Mouse (Mus musculus): ENCODE results near the gene Serpind1. TPM values are rescaled to one million over a fixed set of nuclear protein-coding genes. Genes with fewer than 3 reads are reported as not detected.
A peak's percentile ranks its signal among the peaks of the same experiment; 100 is the strongest.

Serpind1 gene
- polyA plus RNA-seq (2015; fragmentation: Nextera tagmentation; extraction: Ambion mirVana): 0.41 and 0.96 TPM in 2 replicates

DNA sequence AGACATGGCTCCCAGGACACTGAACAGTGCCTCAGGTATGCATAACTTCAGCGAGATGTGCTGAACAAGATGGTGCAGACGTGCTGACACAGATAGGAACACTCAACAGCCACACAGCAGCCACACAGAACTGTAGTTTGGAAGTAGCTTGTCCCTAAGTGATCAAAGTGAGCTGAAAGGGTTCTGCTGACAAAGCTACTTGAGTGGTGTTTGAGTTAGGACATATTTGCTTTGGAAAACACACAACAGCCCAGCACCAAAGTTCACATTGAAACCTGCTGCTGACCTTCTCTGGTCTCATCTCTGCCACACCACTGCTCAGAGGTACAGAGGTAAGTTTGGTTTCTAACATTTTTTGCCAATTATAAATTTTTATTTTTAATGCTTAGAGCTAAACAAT lies at the start of gene Serpind1:
TSS of gene Serpind1 (plus strand) at position 256 of the 400 bp plus-strand sequence.
- no peak for TF ChIP-seq EP300 (optimal IDR thresholded peaks at IDR 0.05)
- no peak for TF ChIP-seq CTCF (IDR thresholded peaks at IDR 0.05; ENCODE audit: low read depth)
- Histone ChIP-seq H3K9me3 (ENCODE audit: control insufficient read depth, low read length) (no peaks in the 10 kb centered on the region), H3K4me1 (replicated peaks; ENCODE audit: control insufficient read depth, insufficient read depth) (no peaks in the 10 kb centered on the region), H3K4me2 (replicated peaks; ENCODE audit: low read depth) (no peak within 1 kb of the TSS), H3K27me3 (ENCODE audit: control insufficient read depth, insufficient read depth, low read length) (no peaks in the 10 kb centered on the region), H3K36me3 (ENCODE audit: control insufficient read depth, insufficient read depth, low read length) (no peaks in the 10 kb centered on the region), H3K27ac (replicated peaks) (no peak within 1 kb of the TSS), H3K9ac (ENCODE audit: low read length) (no peak within 1 kb of the TSS), H3K4me3 (ENCODE audit: low read depth, low read length) (no peak within 1 kb of the TSS)
- ATAC-seq (ENCODE audit: low FRiP score, low TSS enrichment): no peak
- no peak for DNase-seq (ENCODE audit: low spot score)
- 54% methylated on average over 2 of the region's 2 CpGs for WGBS

DNA sequence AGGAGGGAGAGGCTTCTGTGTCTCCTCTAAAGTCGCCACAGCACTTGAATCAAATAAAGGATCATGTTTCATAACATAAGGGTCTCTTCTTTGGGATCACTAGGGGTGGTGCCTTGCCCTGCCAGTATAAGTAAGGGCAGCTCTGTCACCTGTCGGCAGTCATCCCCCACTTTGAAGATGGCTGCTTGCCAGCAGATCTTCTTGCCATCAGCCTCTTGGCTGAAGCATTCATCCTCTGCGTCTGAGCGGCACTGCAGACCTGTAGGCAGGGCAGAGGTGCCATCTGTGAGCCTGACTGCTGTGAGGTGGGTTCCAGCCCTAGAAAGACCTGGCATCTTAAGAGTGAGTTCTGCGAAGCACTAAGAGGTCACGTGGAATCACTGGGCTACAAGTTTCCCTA lies 48.0 kb upstream of the Serpind1 start:
- peaks cover 19% of the 10 kb centered on the region for H3K36me3 ChIP-seq (ENCODE audit: control insufficient read depth, insufficient read depth, low read length)
- TF ChIP-seq EP300 (optimal IDR thresholded peaks at IDR 0.05) (no peak), CTCF (IDR thresholded peaks at IDR 0.05; ENCODE audit: low read depth) (no peak)

DNA sequence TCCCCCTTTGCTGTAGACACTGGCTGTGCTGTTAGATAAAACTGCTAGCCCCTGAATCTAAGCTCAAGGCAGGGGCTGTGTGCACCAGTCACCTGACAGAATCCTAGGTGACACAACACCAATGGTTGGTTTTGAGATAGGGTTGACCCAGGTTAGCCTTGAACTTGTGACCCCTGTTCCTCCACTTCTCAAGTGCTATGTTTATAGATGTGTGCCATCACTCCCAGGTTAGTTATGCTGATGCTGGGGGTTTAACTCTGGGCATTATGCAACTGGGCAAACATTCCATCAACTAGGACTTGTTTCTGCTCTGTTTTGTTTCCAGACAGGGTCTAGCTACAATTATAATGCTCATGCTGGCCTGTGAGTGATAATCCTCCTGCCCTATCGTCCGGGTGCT lies 44.1 kb upstream of the Serpind1 start:
- ATAC-seq (ENCODE audit: low FRiP score, low TSS enrichment) (no peak), DNase-seq (ENCODE audit: low spot score) (no peak)
- WGBS: 85% methylated on average over 2 of the region's 2 CpGs
- Histone ChIP-seq H3K9ac (ENCODE audit: low read length) (no peak overlapping the region), H3K36me3 (ENCODE audit: control insufficient read depth, insufficient read depth, low read length) (peaks cover 18% of the 10 kb centered on the region), H3K27ac (replicated peaks) (no peak overlapping the region), H3K27me3 (ENCODE audit: control insufficient read depth, insufficient read depth, low read length) (no peaks in the 10 kb centered on the region), H3K4me2 (replicated peaks; ENCODE audit: low read depth) (no peak overlapping the region), H3K4me1 (replicated peaks; ENCODE audit: control insufficient read depth, insufficient read depth) (no peaks in the 10 kb centered on the region), H3K9me3 (ENCODE audit: control insufficient read depth, low read length) (no peaks in the 10 kb centered on the region), H3K4me3 (ENCODE audit: low read depth, low read length) (no peak overlapping the region)
- no peak for TF ChIP-seq EP300 (optimal IDR thresholded peaks at IDR 0.05)
- TF ChIP-seq CTCF (IDR thresholded peaks at IDR 0.05; ENCODE audit: low read depth): no peak

More for the DNA sequence above, 48.0 kb upstream of the Serpind1 start:
- Histone ChIP-seq H3K9me3 (ENCODE audit: control insufficient read depth, low read length) (no peaks in the 10 kb centered on the region), H3K4me3 (ENCODE audit: low read depth, low read length) (no peak overlapping the region), H3K9ac (ENCODE audit: low read length) (no peak overlapping the region), H3K27me3 (ENCODE audit: control insufficient read depth, insufficient read depth, low read length) (no peaks in the 10 kb centered on the region), H3K4me1 (replicated peaks; ENCODE audit: control insufficient read depth, insufficient read depth) (no peaks in the 10 kb centered on the region), H3K4me2 (replicated peaks; ENCODE audit: low read depth) (no peak overlapping the region), H3K27ac (replicated peaks) (no peak overlapping the region)
- DNase-seq (ENCODE audit: low spot score) (no peak), ATAC-seq (ENCODE audit: low FRiP score, low TSS enrichment) (no peak)
- WGBS: 72% methylated on average over 6 of the region's 6 CpGs

DNA sequence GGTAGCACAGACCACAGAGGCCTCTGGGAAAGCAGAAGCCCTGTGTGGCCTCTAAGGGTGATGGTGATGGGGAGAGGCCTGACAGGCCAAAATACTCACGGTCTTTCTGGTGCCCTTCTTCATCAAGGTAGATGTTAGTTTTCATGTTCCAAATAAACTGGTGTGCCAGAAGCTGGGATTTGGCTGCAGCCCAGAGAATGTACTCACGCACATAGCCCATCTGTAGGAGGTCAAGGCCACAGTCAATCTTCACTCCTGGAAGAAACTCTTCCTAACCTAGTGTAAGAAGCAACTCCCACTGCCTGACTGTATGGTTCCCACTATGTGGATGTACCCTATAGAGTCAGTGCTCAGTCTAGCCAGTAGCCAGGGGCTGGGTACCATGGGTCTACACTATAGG lies 40.2 kb upstream of the Serpind1 start:
- H3K36me3 ChIP-seq (ENCODE audit: control insufficient read depth, insufficient read depth, low read length): peaks cover 19% of the 10 kb centered on the region
- DNase-seq (ENCODE audit: low spot score): no peak
- 77% methylated on average over 2 of the region's 2 CpGs for WGBS
- no peaks in the 10 kb centered on the region for H3K9me3 ChIP-seq (ENCODE audit: control insufficient read depth, low read length)
- no peak overlapping the region for H3K4me3 ChIP-seq (ENCODE audit: low read depth, low read length)
- H3K27ac ChIP-seq (replicated peaks): no peak overlapping the region
- H3K4me2 ChIP-seq (replicated peaks; ENCODE audit: low read depth): no peak overlapping the region
- TF ChIP-seq CTCF (IDR thresholded peaks at IDR 0.05; ENCODE audit: low read depth): no peak
- H3K9ac ChIP-seq (ENCODE audit: low read length): no peak overlapping the region
- no peaks in the 10 kb centered on the region for H3K27me3 ChIP-seq (ENCODE audit: control insufficient read depth, insufficient read depth, low read length)
- no peaks in the 10 kb centered on the region for H3K4me1 ChIP-seq (replicated peaks; ENCODE audit: control insufficient read depth, insufficient read depth)
- no peak for ATAC-seq (ENCODE audit: low FRiP score, low TSS enrichment)

DNA sequence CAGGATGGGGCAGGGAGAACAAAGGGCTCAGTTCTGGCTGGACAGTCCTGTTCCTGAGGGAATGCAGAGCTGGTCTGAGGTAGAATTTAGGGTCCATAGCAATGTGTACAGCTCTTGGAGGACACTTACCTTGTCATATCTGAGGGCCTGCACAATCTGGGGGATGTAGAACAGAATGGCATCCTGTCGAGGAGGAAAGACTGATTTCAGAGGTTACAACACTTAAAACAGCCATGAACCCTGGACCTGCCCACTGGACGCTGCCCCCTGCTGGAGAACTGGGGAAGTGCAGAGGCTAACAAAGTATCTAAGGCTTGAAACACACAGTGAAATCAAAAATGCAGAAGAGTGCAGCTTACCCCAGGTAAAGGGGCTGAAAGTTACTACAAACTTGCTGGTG lies 38.4 kb upstream of the Serpind1 start:
- ATAC-seq (ENCODE audit: low FRiP score, low TSS enrichment) (no peak), DNase-seq (ENCODE audit: low spot score) (peak; percentile 83)
- Histone ChIP-seq H3K4me2 (replicated peaks; ENCODE audit: low read depth) (no peak overlapping the region), H3K4me1 (replicated peaks; ENCODE audit: control insufficient read depth, insufficient read depth) (no peaks in the 10 kb centered on the region), H3K27ac (replicated peaks) (no peak overlapping the region), H3K4me3 (ENCODE audit: low read depth, low read length) (no peak overlapping the region), H3K36me3 (ENCODE audit: control insufficient read depth, insufficient read depth, low read length) (peaks cover 24% of the 10 kb centered on the region), H3K9ac (ENCODE audit: low read length) (no peak overlapping the region), H3K9me3 (ENCODE audit: control insufficient read depth, low read length) (no peaks in the 10 kb centered on the region), H3K27me3 (ENCODE audit: control insufficient read depth, insufficient read depth, low read length) (no peaks in the 10 kb centered on the region)
- WGBS: 2% methylated on average over 2 of the region's 2 CpGs
- no peak for TF ChIP-seq EP300 (optimal IDR thresholded peaks at IDR 0.05)
- TF ChIP-seq CTCF (IDR thresholded peaks at IDR 0.05; ENCODE audit: low read depth): peak; percentile 95

DNA sequence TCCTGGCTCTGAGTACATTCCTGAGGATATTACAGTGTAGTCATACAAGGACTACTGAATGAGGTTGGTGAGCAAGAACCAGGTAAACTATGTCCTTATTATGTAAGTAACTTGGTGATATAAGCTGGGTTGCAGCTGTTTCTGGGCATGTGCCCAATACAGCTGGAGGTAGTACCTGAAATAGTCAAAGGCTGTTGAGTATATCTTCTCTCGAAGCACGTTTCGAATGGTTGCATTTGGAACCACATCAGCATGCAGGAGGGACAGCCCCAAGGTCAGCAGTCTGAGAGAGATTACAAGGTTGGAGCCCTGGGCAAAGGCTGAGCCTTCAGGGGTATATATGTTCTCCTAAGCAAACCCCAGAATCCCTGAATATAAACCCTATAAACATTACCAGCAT lies 30.4 kb upstream of the Serpind1 start:
- Histone ChIP-seq H3K4me1 (replicated peaks; ENCODE audit: control insufficient read depth, insufficient read depth) (no peaks in the 10 kb centered on the region), H3K9ac (ENCODE audit: low read length) (no peak overlapping the region), H3K4me3 (ENCODE audit: low read depth, low read length) (no peak overlapping the region), H3K27ac (replicated peaks) (no peak overlapping the region), H3K36me3 (ENCODE audit: control insufficient read depth, insufficient read depth, low read length) (peaks cover 25% of the 10 kb centered on the region), H3K27me3 (ENCODE audit: control insufficient read depth, insufficient read depth, low read length) (no peaks in the 10 kb centered on the region), H3K9me3 (ENCODE audit: control insufficient read depth, low read length) (no peaks in the 10 kb centered on the region), H3K4me2 (replicated peaks; ENCODE audit: low read depth) (no peak overlapping the region)
- TF ChIP-seq CTCF (IDR thresholded peaks at IDR 0.05; ENCODE audit: low read depth): no peak
- TF ChIP-seq EP300 (optimal IDR thresholded peaks at IDR 0.05): no peak
- ATAC-seq (ENCODE audit: low FRiP score, low TSS enrichment) (no peak), DNase-seq (ENCODE audit: low spot score) (no peak)
- 93% methylated on average over 3 of the region's 3 CpGs for WGBS

Measured in stomach, postnatal 0 days (tissue).